Mouse (Mus musculus): ENCODE results near the gene Thap8. TPM values are rescaled to one million over a fixed set of nuclear protein-coding genes. Genes with fewer than 3 reads are reported as not detected.

The Thap8 gene
- polyA plus RNA-seq, 1 experiment, result not detected

DNA sequence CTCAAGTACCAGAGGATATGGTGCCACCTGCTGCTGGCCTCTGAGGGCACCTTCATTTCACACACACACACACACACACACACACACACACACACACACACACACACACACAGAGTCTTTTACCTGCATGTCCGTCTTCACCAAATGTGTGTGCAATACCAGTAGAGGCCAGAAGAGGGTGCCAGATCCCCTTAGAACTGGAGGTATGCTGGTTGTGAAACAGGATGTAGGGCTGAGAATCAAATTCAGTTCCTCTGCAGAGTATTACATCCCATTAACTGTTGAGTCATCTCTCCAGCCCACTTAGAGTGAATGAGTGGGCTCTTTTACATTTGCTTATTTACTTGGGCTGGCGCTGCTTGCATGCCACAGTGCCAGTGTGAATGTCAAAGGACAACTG lies 45.5 kb downstream of the Thap8 start:
- H3K27me3 ChIP-seq (replicated peaks), result peaks cover 23% of the 10 kb centered on the region
- H3K9me3 ChIP-seq, result peaks cover 10% of the 10 kb centered on the region
- peak overlapping the region; percentile 53 for H3K4me3 ChIP-seq (replicated peaks)
- H3K4me1 ChIP-seq, result peaks cover 28% of the 10 kb centered on the region
- no peaks in the 10 kb centered on the region for H3K36me3 ChIP-seq (replicated peaks; ENCODE audit: low read length)
- no peak for TF ChIP-seq GATA1 (IDR thresholded peaks at IDR 0.05; ENCODE audit: borderline replicate concordance, low read length)
- no peak for TF ChIP-seq FLI1 (IDR thresholded peaks at IDR 0.05; ENCODE audit: low read length)

DNA sequence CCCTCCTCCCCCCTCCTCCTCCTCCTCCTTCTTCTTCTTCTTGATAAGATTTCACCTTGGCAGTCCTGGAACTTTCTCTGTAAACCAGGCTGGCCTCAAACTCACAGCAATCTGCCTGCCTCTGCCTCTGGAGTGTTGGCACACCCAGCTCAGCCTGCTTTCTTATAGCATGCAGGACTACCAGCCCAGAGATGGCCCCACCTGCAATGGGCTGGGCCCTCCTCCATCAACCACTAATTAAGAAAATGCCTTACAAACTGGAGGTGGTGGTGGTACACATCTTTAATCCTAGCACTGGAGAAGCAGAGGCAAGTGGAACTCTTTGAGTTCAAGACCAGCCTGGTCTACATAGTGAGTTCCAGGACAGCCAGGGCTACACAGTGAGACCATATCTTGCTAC lies 46.5 kb downstream of the Thap8 start:
- H3K9me3 ChIP-seq, result peaks cover 10% of the 10 kb centered on the region
- H3K4me1 ChIP-seq, result peaks cover 19% of the 10 kb centered on the region
- TF ChIP-seq GATA1 (IDR thresholded peaks at IDR 0.05; ENCODE audit: borderline replicate concordance, low read length) (no peak), FLI1 (IDR thresholded peaks at IDR 0.05; ENCODE audit: low read length) (no peak)
- H3K27me3 ChIP-seq (replicated peaks), result peaks cover 28% of the 10 kb centered on the region
- H3K36me3 ChIP-seq (replicated peaks; ENCODE audit: low read length), result no peaks in the 10 kb centered on the region
- no peak overlapping the region for H3K4me3 ChIP-seq (replicated peaks)

DNA sequence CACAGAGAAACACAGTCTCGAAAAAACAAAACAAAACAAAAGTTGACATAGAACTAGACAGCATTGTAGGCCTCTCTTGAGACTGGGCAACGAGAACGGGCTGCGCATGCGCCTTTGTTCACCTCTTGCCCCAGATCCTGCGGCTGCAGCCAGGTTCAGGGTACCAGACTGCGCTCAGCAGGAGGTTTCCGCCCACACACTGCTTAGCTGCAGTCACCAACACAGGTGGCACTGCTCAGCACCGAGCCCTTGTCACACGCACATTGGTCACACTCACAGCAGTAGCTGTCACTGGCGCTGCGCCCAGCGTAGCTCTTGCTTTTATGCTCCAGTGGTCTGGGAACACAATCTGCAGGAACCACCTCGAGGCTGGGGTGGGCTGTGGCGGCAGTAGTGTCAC lies 47.2 kb downstream of the Thap8 start:
- Histone ChIP-seq H3K27me3 (replicated peaks) (peaks cover 32% of the 10 kb centered on the region), H3K4me1 (peaks cover 22% of the 10 kb centered on the region), H3K36me3 (replicated peaks; ENCODE audit: low read length) (no peaks in the 10 kb centered on the region), H3K4me3 (replicated peaks) (peak overlapping the region; percentile 38), H3K9me3 (peaks cover 10% of the 10 kb centered on the region)
- TF ChIP-seq FLI1 (IDR thresholded peaks at IDR 0.05; ENCODE audit: low read length) (no peak), GATA1 (IDR thresholded peaks at IDR 0.05; ENCODE audit: borderline replicate concordance, low read length) (no peak)

DNA sequence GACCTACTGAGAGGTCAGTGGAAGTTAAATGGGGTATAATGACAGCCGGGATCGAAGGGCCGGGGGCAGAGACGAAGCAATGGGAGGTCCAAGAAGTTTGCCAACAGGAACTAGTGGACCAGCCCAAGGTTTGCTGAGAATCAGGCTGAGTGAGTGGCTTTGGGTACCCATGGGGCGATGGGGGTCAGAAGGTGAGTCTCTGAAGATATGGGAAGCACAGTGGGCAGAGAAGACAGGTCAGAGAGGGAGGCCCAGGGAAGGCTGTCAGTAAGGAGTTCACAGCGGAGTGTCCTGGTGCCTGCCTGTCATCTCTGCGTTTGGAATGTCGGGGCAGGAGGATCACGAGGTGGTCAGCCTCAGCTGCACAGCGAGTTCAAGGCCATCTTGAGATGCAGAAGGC lies 48.5 kb downstream of the Thap8 start:
- no peak overlapping the region for H3K4me3 ChIP-seq (replicated peaks)
- peaks cover 38% of the 10 kb centered on the region for H3K27me3 ChIP-seq (replicated peaks)
- peaks cover 10% of the 10 kb centered on the region for H3K9me3 ChIP-seq
- no peak for TF ChIP-seq FLI1 (IDR thresholded peaks at IDR 0.05; ENCODE audit: low read length)
- no peak for TF ChIP-seq GATA1 (IDR thresholded peaks at IDR 0.05; ENCODE audit: borderline replicate concordance, low read length)
- peaks cover 25% of the 10 kb centered on the region for H3K4me1 ChIP-seq
- no peaks in the 10 kb centered on the region for H3K36me3 ChIP-seq (replicated peaks; ENCODE audit: low read length)

DNA sequence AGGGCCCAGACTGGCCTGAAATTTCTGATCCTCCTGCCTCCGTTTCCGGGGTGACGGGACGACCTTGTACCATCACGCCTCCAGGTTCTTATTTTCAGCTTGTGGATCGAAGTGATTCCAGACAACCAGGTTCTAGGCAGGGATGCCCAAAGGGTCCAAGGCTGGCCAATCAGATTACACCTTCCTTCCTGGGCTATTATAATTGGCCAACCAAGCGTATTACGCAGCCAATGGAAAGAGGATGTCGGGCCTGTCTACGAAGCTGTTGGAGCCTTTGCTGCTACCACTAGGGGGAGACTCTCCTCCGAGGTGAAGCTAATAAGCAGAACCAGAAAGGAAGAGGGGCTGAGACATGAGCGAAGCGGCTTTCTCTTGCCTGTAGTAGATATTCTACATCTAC lies 52.0 kb downstream of the Thap8 start:
- Histone ChIP-seq H3K36me3 (replicated peaks; ENCODE audit: low read length) (no peaks in the 10 kb centered on the region), H3K4me3 (replicated peaks) (peak overlapping the region; percentile 67), H3K27me3 (replicated peaks) (peaks cover 68% of the 10 kb centered on the region), H3K4me1 (peaks cover 45% of the 10 kb centered on the region), H3K9me3 (peaks cover 4% of the 10 kb centered on the region)
- no peak for TF ChIP-seq FLI1 (IDR thresholded peaks at IDR 0.05; ENCODE audit: low read length)
- TF ChIP-seq GATA1 (IDR thresholded peaks at IDR 0.05; ENCODE audit: borderline replicate concordance, low read length), result no peak

DNA sequence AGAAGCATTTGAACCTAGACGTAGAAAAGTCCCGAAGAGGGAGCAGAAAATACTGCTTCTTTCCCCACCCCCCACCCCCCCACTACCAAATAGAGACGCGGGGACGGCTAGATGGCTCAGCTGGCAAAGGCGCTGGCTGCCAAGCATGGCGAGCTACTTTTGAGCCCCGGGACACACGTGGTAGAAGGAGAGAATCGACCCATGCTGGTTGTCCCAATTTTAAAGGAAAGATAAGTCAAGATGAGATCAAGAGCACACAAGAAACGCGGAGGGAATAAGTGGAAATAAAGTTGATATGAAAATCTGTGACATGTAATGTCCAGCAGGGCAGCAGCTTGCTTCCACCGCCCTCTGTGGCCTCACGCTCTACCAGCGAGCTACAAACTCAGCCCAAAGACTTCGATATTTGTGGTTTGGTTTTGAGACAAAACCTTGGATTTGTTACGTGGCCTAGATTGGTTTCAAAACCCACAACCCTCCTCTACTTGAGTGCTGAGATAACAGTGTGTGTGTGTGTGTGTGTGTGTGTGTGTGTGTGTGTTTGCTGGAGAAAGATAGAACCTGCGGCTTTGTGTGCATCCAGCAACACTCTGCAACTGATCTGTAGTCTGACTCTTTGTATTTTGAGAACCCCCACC lies 52.8 kb downstream of the Thap8 start:
- Histone ChIP-seq H3K9me3 (peaks cover 4% of the 10 kb centered on the region), H3K36me3 (replicated peaks; ENCODE audit: low read length) (no peaks in the 10 kb centered on the region), H3K4me1 (peaks cover 41% of the 10 kb centered on the region), H3K4me3 (replicated peaks) (no peak overlapping the region), H3K27me3 (replicated peaks) (peaks cover 64% of the 10 kb centered on the region)
- TF ChIP-seq GATA1 (IDR thresholded peaks at IDR 0.05; ENCODE audit: borderline replicate concordance, low read length), result no peak
- no peak for TF ChIP-seq FLI1 (IDR thresholded peaks at IDR 0.05; ENCODE audit: low read length)

DNA sequence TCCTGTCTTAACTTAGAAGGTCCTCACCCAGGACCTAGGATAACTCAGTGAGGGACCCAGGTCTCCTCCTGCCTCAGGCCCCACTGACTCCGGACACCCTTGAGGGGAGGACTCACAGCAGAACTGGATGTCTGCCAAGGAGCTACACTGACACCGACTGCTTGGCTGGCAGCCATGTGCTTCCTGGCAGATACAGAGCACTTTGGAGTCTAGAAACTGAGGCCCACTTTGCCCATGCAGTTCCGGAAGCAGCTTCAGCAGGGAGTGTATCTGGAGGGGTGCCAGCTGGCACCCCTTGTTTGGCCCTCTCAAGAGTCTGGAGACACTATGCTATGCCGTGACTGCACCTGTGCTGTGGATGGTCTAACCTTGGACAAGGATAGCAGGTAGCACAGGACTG lies 53.5 kb downstream of the Thap8 start:
- Histone ChIP-seq H3K9me3 (peaks cover 4% of the 10 kb centered on the region), H3K4me3 (replicated peaks) (peak overlapping the region; percentile 70), H3K36me3 (replicated peaks; ENCODE audit: low read length) (no peaks in the 10 kb centered on the region), H3K4me1 (peaks cover 41% of the 10 kb centered on the region), H3K27me3 (replicated peaks) (peaks cover 63% of the 10 kb centered on the region)
- TF ChIP-seq FLI1 (IDR thresholded peaks at IDR 0.05; ENCODE audit: low read length) (no peak), GATA1 (IDR thresholded peaks at IDR 0.05; ENCODE audit: borderline replicate concordance, low read length) (no peak)

DNA sequence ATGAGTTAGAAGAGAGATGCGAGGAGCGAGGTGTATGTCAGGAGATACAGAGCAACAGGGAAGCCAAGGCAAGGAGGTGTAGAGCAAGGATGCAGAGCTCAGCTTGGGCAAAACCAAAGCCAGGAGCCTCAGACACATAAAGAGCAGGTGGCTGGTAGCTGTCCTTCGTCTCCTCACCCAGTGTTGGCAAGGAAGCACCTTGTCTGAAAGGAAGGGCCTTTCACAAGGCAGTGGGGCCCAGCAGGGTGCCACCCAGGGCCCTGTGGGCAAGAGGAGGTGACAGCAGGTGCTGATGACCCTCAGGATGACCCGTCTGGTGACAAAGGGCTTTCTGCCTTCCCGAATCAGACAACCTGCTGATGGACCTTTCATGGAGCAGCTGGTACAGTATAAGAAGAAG lies 54.7 kb downstream of the Thap8 start:
- no peak for TF ChIP-seq FLI1 (IDR thresholded peaks at IDR 0.05; ENCODE audit: low read length)
- no peak for TF ChIP-seq GATA1 (IDR thresholded peaks at IDR 0.05; ENCODE audit: borderline replicate concordance, low read length)
- Histone ChIP-seq H3K4me1 (peaks cover 41% of the 10 kb centered on the region), H3K36me3 (replicated peaks; ENCODE audit: low read length) (no peaks in the 10 kb centered on the region), H3K9me3 (no peaks in the 10 kb centered on the region), H3K4me3 (replicated peaks) (no peak overlapping the region), H3K27me3 (replicated peaks) (peaks cover 68% of the 10 kb centered on the region)

DNA sequence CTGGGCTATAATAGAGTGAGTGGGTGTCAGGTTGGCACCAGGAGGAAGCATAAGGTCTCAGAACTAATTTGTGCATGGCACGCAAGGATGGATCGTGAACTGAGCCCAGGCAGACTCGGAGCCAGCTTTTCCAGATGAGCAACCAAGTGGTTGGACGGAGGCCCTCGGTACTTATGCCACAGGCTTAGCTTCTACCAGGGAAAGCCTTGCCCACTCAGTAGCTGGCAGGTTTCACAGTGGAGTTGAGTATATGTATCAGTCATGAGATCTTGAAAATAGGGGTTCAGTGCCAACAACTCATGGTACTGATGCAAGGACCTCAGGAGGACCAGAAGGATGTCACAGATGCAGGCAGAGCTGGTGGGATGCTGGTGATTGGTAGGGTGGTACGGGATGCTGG lies 55.8 kb downstream of the Thap8 start:
- Histone ChIP-seq H3K27me3 (replicated peaks) (peaks cover 68% of the 10 kb centered on the region), H3K36me3 (replicated peaks; ENCODE audit: low read length) (no peaks in the 10 kb centered on the region), H3K9me3 (no peaks in the 10 kb centered on the region), H3K4me1 (peaks cover 41% of the 10 kb centered on the region), H3K4me3 (replicated peaks) (no peak overlapping the region)
- TF ChIP-seq GATA1 (IDR thresholded peaks at IDR 0.05; ENCODE audit: borderline replicate concordance, low read length) (no peak), FLI1 (IDR thresholded peaks at IDR 0.05; ENCODE audit: low read length) (no peak)

DNA sequence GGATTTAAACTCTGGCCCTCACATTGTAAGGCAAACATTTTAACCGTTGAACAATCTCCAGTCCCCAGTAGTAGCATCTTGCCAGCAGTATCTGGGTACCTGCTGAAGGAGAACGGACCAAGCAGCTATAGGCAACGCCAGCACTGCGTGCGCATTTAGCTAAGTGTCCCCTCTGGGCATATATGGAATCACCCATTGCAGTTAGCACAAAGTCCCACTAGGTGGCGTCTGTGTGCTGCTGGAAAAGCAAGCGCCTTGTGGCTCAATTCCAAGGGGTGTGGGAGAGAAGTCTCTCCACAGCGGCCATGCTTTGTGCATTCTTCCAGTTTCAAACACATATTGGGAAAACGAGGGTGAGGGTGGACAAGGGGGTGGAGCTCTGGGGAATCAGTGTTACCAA lies 56.5 kb downstream of the Thap8 start:
- H3K4me3 ChIP-seq (replicated peaks), result no peak overlapping the region
- no peaks in the 10 kb centered on the region for H3K9me3 ChIP-seq
- no peak for TF ChIP-seq FLI1 (IDR thresholded peaks at IDR 0.05; ENCODE audit: low read length)
- peaks cover 41% of the 10 kb centered on the region for H3K4me1 ChIP-seq
- peaks cover 68% of the 10 kb centered on the region for H3K27me3 ChIP-seq (replicated peaks)
- H3K36me3 ChIP-seq (replicated peaks; ENCODE audit: low read length), result no peaks in the 10 kb centered on the region
